Mouse (Mus musculus) heart, postnatal 10 days (tissue): ENCODE data around the gene Gm10413. TPM values are rescaled to one million over a fixed set of nuclear protein-coding genes. Genes with fewer than 3 reads are reported as not detected.
"Not testable (repeated sequence)": the region's sequence is repeated elsewhere in the genome, so short reads cannot be mapped to it uniquely, and the experiment has no call there.

ENCODE experiments used
- DNase-seq, 2 experiments: peaks; one replicate each; pipeline ENCODE4 v3.0.0; 2021
- intact Hi-C: fragments of 180-260 bp; cut with DNase I; formaldehyde crosslinking; loops from one replicate; pipeline ENCODE4 v1.15.1; 2025
- total RNA-seq, 2 experiments: library from RNA; stranded (reverse); gene quantifications; 2 replicates each; pipeline ENCODE4 v1.2.3; 2021

Gene Gm10413
- not detected for total RNA-seq

DNA sequence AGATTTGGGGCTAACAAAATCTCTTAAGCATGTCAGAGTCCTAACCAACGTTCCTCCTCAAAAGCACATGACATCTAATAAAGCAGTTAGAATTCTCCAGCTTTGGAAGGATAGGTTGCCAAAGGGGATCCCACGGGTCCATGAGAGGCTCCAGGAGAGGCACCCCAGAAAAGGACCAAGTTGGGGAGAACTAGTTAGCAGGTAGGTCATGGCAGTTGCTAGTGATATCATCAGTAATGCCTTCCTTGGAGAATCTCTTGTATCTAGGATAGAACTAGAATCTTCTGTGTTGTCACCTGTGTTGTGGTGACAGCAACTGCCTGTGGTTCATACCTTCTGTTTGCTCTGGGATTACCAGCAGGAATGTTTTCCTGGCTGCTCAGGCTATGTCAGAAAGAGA, at the start of gene Gm10413:
TSS of gene Gm10413 (plus strand) at position 301 of the 400 bp plus-strand sequence.
- DNase-seq, intact Hi-C loops: not testable (repeated sequence)

DNA sequence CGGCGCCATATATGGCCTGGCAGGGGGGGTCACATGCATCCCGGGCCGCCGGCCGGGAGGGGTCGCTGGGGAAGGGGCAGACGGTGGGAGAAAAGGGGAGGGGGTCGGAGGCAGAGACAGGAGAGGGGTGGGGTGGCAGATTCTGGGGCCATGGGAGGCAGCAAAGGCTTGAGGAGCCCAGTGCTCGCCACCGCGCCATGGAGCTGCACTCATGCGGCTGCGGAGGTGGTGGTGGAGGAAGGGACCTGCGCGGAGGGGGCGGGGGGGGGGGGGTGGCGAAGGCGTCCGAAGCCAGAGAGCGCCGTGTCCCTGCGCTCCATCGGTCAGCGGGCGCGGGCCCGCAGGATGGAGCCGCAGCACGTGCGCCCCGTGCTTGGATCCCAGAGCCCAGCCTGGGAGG, 17.4 kb downstream of the Gm10413 start, which contains the start of gene Gm10409:
TSS of gene Gm10409 (plus strand) at position 301 of the 400 bp plus-strand sequence.
- DNase-seq, intact Hi-C loops: not testable (repeated sequence)

GRCm38 (mm10) chr14:3427803-3428202, 32.9 kb downstream of the Gm10413 start, which contains the start of gene Gm3005:
Gene Gm3005, plus strand, starts transcription at chr14:3428103.
- DNase-seq, intact Hi-C loops: not testable (repeated sequence)

DNA sequence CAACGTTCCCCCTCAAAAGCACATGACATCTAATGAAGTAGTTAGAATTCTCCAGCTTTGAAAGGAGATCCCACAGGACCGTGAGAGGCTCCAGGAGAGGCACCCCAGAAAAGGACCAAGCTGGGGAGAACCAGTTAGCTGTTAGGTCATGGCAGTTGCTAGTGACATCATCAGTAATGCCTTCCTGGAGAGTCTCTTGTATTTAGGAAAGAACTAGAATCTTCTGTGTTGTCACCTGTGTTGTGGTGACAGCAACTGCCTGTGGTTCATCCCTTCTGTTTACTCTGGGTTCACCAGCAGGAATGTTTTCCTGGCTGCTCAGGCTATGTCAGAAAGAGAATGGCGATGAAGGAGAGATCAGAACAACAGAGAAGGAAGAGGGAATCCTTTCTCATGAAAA, 54.2 kb downstream of the Gm10413 start, which contains the start of gene Gm10408:
TSS of gene Gm10408 (plus strand) at position 301 of the 400 bp plus-strand sequence.
- DNase-seq, intact Hi-C loops: not testable (repeated sequence)

Other genes starting within 250 kb of the Gm10413 start
- not detected for gene Gm5795, start 206.8 kb upstream of the Gm10413 start, total RNA-seq
- gene D830030K20Rik, start 186.6 kb upstream of the Gm10413 start, total RNA-seq: 1 to 10 TPM; 3.0 to 3.2 TPM
- gene Gm2956, start 62.5 kb upstream of the Gm10413 start, total RNA-seq: not detected
- 1 to 10 TPM in 1 of 2 experiments, under 1 TPM in 1; 0.97 to 1.2 TPM for gene Gm10409, start 17.5 kb downstream of the Gm10413 start, total RNA-seq
- gene Gm3005, start 33.0 kb downstream of the Gm10413 start, total RNA-seq: not detected
- gene Gm10408, start 54.3 kb downstream of the Gm10413 start, total RNA-seq: not detected
- not detected for gene Gm3012, start 239.4 kb downstream of the Gm10413 start, total RNA-seq